Mouse (Mus musculus) 416B (cell line): ENCODE measurements around the gene Ndufaf2.

Experiments
- DNase-seq: peaks from one replicate; pipeline ENCODE4 v3.0.0; 2011; ENCODE audit warnings: low read depth

Ndufaf2 gene

DNA sequence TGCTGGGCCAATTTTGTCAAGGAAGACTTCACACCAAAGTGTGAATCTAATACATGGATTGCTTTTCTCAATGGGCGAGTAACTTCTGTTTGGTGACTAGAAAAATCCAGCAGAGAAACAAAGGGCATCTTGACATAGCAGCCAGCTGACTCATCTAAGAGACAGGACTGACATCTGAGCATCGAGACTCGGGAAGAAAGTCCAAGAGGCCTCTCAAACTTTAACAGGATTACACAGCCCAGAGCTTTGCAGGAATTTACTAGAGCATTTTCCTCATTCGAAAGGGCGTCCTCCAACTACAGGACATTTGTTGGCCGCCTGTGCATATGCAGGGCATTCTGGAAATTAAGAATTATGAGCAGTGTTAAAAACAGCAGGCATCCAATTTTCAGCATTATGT is 119.0 kb downstream of the Ndufaf2 start:
- no peak for DNase-seq

DNA sequence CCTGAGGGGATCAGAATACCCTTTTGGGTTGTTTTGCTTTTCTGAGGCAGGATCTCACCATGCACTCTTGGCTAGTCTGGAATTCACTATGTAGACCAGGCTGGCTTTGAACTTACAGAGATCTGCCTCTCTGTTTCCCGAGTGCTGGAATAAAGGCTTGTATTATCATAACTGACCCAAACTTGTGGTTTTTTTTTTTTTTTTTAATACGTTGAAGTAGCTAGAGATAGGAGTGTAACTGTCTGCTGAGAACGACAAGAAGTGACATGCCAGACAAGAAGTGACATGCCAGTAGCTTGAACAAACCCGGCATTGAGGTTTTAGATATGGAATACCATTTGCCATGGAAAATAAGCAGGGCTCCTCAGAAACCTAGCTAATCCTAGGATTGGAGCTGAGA is 125.6 kb downstream of the Ndufaf2 start:
- no peak for DNase-seq

DNA sequence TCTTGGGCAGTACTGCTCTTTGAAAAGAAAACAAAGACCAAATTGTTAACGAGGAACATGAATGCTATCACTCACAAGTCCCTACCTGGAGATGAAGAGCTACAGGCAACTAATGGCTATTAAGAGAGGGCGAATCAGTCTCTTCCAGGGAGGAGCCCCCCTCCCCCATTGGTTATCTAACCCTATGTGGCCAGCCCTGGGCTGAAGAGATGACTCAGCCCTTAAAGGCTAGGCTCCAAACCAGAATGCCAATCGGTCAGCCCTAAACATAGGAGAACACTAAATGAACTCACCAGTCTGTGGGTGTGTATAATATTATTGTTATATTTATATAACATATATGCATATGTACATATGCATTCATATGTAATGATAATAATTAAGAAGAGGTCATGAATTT is 132.6 kb downstream of the Ndufaf2 start:
- no peak for DNase-seq

DNA sequence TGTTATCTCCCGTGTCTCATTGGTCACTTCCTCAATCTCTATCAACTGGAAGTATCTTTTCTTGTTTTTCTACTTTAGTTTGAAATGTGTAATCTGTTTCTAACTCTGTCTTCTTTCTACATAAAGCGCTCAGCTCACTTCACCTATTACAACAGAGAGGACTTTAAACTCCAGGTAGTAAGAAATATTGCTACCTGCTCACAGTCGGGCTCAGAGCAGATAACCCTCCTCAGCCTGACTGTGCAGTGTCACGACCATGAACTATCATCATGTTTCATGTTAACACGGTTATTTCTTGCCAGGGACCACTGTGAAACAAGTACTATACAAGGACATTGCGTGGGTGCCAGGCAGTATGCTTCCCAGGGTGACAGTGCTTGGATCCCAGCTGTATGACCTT is 141.1 kb downstream of the Ndufaf2 start:
- no peak for DNase-seq

GRCm38 (mm10) chr13:108015166-108015565 is 143.3 kb downstream of the Ndufaf2 start:
- peak; percentile 72 for DNase-seq

DNA sequence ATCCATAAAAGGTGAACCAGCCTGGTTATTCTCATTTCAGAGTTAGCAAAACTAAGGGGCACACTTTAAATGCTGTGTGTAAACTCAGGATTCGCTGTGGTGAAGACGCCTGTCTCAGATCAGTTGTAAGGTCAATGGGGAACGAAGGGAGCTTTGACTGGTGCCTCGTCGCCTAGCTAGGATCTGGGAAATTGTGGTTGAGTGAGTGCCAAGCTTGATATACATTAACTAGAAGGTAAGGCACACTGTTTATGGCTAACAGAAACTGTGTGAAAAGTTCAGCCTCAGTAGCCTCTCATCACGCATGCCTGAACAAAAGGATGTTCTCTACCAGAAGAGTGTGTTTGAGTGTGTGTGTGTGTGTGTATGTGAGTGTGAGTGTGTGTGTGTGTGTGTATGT is 144.6 kb downstream of the Ndufaf2 start:
- DNase-seq, result no peak

- DNase-seq, result peak; percentile 63
Observed at GRCm38 (mm10) chr13:108013110-108013509, 145.3 kb downstream of the Ndufaf2 start.

GRCm38 (mm10) chr13:108007861-108008260 is 150.6 kb downstream of the Ndufaf2 start:
- peak; percentile 12 for DNase-seq

DNA sequence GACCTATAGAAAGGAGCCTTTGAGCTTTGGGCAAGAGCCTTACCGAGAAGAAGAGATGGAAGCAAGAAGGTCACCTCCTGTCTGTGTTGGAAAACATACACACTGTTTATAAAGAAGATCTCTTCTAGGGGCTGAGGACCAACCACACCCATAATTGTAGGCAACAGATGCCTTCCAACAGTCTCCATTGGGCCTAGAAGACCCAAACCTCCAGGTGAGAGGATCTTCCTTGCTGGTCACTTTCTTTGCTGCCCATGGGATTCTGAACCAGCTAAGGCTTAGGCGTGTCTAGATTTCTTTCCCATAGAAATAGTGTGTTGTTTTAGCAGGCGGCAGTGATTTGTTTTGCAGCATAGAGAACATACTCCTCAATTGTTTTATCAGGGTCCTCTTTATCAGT is 162.1 kb downstream of the Ndufaf2 start:
- DNase-seq, result no peak

GRCm38 (mm10) chr13:107995211-107995610 is 163.2 kb downstream of the Ndufaf2 start:
- no peak for DNase-seq

GRCm38 (mm10) chr13:107992573-107992972 is 165.8 kb downstream of the Ndufaf2 start:
- no peak for DNase-seq

DNA sequence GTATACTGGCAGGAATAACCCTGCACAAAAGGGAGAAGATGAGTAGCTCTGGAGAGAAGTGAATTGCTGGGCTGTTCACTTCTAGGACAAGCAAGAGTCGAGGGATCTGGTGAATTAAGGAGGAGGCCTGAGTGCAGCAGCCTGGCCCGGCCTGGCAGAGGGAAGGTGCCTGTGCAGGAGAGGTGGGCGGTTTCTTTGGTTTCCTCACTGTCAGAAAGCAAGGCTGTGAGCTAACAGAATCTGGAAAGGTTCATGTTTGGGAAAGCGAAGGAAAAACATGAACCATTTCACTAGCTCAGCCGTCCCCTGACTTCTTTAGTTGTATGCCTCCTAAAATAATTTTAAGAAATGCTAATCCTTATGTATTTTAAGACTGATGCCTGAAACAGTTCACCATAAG is 173.8 kb downstream of the Ndufaf2 start:
- no peak for DNase-seq

- no peak for DNase-seq
Observed at GRCm38 (mm10) chr13:107984186-107984585, 174.2 kb downstream of the Ndufaf2 start.

- no peak for DNase-seq
Observed at GRCm38 (mm10) chr13:107983231-107983847, 175.1 kb downstream of the Ndufaf2 start.

- no peak for DNase-seq
Observed at GRCm38 (mm10) chr13:107979461-107979860, 179.0 kb downstream of the Ndufaf2 start.

- no peak for DNase-seq
Observed at GRCm38 (mm10) chr13:107976886-107977656, 181.4 kb downstream of the Ndufaf2 start.

GRCm38 (mm10) chr13:107972451-107972850 is 186.0 kb downstream of the Ndufaf2 start:
- DNase-seq, result no peak

DNA sequence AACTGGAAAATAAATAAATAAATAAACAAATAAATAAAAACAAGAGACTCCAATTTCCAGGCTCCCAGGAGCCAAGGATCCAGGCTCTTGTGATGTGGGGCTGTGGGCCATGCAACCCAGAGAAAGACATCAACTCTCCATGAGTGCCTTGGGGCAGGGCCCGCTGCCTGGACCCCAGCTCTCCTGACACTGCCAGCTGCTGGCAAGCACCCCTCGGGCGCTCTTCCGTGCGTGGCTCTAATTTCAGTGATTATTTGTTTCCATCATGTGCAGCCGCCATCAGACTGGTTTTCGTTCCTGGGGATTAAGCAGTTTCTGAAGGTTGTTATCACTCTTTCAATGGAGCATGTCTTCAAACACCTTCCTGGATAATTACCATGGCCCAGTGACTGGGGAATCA is 186.6 kb downstream of the Ndufaf2 start:
- no peak for DNase-seq

DNA sequence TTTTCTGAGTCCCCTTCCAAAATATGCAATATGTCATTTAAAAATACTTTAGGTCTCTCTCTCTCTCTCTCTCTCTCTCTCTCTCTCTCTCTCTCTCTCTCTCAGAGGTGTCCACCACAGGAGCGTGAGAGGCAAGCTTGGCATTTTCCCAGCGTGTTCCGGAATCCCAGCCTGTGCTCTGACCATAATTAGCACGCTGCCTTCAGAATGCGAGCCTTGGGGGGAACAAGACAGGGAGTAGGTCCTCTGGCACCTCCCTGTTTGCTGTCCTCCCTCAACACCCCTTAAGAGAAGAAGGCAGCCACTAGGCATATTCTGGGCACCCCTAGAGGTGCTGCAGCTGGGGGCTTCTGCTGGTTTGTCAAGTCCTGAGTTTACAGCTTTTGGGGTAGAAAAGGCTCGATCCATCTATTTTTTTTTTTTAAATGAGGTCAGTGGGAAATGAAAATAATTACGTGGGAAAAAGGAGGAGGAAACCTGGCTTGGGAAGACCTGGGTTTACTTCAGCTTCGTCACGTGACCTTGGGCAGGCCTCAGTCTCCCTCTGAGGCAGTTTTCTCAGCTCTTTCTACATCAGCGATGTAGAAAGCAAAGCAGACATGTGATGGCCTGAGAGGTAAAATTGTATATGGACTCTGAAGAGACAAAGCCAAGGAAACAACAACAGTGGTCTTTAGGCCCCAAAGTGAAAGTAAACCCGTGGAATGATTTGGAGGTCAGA is 187.8 kb downstream of the Ndufaf2 start:
- DNase-seq, result no peak

DNA sequence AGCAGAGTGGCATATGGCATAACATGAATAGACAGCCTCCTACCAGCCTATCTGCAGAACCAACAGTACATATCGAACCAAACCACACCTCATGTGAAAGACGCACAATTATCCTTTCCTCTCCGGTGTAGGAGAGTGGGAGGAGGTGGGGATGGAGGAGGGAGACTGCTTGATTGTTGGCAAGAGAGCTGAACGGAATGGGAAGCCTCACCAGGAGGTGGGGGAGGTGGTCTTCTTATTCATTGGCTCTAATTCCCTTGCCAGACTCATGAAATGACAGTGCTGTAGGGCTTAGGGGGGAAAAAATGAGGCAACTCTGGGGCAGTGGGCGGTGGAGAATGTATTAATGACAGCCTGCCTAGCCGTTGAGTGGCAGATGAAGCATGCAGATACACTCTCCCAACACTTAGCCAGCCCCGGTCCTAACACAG is 188.4 kb downstream of the Ndufaf2 start:
- no peak for DNase-seq

GRCm38 (mm10) chr13:107964616-107965015 is 193.8 kb downstream of the Ndufaf2 start:
- DNase-seq, result no peak

- DNase-seq, result no peak
Observed at GRCm38 (mm10) chr13:107963471-107963870, 195.0 kb downstream of the Ndufaf2 start.

DNA sequence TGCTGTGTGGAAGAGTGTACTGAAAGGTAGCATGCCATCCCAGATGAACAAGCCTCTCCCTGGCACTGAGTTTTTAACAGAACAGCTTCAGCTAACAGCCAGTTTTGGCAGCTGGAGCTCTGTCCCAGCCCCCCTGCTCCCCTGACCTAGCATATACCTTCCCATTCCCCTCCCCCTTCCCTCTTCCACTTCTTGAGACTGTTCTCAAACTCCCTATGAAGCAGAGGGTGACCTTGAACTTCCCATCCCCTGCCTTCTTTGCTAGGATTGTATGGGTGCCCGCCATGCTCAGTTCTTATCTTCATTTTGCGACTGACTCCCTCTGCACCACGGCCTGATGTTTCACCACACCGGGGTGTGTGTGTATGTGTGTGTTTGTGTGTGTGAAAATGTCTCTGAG is 195.7 kb downstream of the Ndufaf2 start:
- DNase-seq, result no peak
